Mouse (Mus musculus) MEL (cell line): Measurements from ENCODE around the gene H2-DMa.

Experiments
- CTCF ChIP-seq, 3 experiments: IDR thresholded peaks in 2 of 3; conservative IDR thresholded peaks in 1 of 3; 2 replicates each; pipeline ENCODE4 v1.5.1; 2011 to 2012; ENCODE audit warnings: low read length in 3 of 3, low read depth in 2 of 3, mild to moderate bottlenecking in 2 of 3, improper control_type of control experiment in 1 of 3, inconsistent platforms in 1 of 3, mixed read lengths in 1 of 3, moderate library complexity in 1 of 3; ENCODE audit not compliant: control insufficient read depth in 1 of 3, insufficient read depth in 1 of 3, poor library complexity in 1 of 3, severe bottlenecking in 1 of 3
- EP300 ChIP-seq, 2 experiments: IDR thresholded peaks; 2 replicates each; pipeline ENCODE4 v1.6.1; 2011; ENCODE audit warnings: improper control_type of control experiment in 2 of 2, low read length in 2 of 2, low read depth in 1 of 2, mild to moderate bottlenecking in 1 of 2
- HCFC1 ChIP-seq: IDR thresholded peaks from 2 replicates; pipeline ENCODE4 v1.6.1; 2012; ENCODE audit warnings: low read depth, mild to moderate bottlenecking, inconsistent platforms, low read length, improper control_type of control experiment, moderate library complexity
- KAT2A ChIP-seq: conservative IDR thresholded peaks from 2 replicates; pipeline ENCODE4 v1.6.1; 2012; ENCODE audit warnings: low read depth, low read length, improper control_type of control experiment, inconsistent platforms
- TCF12 ChIP-seq: IDR thresholded peaks from 2 replicates; pipeline ENCODE4 v1.6.1; 2014; ENCODE audit warnings: low read depth, mild to moderate bottlenecking, inconsistent platforms, low read length, improper control_type of control experiment, moderate library complexity
- UBTF ChIP-seq: IDR thresholded peaks from 2 replicates; pipeline ENCODE4 v1.6.1; 2012; ENCODE audit warnings: low read depth, mild to moderate bottlenecking, inconsistent platforms, low read length, improper control_type of control experiment, moderate library complexity, borderline replicate concordance; ENCODE audit not compliant: insufficient read depth

DNA sequence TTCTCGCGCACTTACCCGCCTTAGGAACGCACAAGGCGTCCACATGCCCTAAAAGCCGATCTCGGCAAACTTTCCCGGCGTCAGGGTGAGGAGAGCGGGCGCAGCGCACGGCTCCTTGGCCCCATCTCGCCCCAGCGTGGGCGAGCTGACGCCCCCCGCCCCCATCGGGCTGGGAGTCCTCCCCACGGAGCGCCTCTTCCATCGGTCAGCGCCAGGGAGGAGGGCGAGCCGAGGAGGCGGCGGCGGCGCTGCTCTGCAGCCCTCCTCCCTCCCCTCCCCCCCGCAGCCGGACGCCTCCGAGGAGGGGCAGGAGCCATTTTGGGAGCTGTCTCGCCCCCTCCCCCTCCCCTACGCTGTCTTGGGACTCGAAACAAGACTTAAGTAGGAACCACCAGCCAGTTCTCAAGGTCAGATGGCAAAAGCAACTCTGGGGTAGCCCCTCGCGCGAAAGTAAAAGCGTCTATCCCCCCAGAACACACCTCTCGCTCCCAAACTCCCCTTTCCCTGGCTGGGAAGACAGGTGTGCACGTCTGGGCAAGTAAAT lies 911 bp downstream of the H2-DMa start:
- TF ChIP-seq KAT2A (no peak), TCF12 (peak; percentile 26; the same call in 1 of the 2 replicates), CTCF (IDR thresholded peaks at IDR 0.05 in 2 of 3, conservative IDR thresholded peaks at IDR 0.05 in 1 of 3; ENCODE audit: control insufficient read depth in 1 of 3, insufficient read depth in 1 of 3, low read depth in 2 of 3, low read length in 3 of 3, poor library complexity in 1 of 3, severe bottlenecking in 1 of 3) (no peak), EP300 (IDR thresholded peaks at IDR 0.05; ENCODE audit: low read depth in 1 of 2, low read length in 2 of 2) (no peak), UBTF (0 out of 2 replicates have a peak, but pooled peaks have one; percentile 32), HCFC1 (peak; percentile 19; the same call in 1 of the 2 replicates)
